Mouse (Mus musculus) heart, adult 2 months (tissue): ENCODE data around the gene Atad5. TPM values are rescaled to one million over a fixed set of nuclear protein-coding genes. Genes with fewer than 3 reads are reported as not detected.

ENCODE experiments used
- DNase-seq, 2 experiments: peaks; one replicate each; pipeline ENCODE4 v3.0.0; 2021
- H3K27ac ChIP-seq: fragments of 200-600 bp; 2 replicates; pipeline ENCODE4 v1.8.1; 2022
- H3K27me3 ChIP-seq: fragments of 200-500 bp; 2 replicates; pipeline ENCODE4 v1.6.1; 2012; ENCODE audit warnings: mild to moderate bottlenecking, low read length, inconsistent platforms, mixed read lengths; ENCODE audit not compliant: control insufficient read depth, insufficient read depth
- H3K36me3 ChIP-seq: fragments of 200-500 bp; 2 replicates; pipeline ENCODE4 v1.6.1; 2012; ENCODE audit warnings: low read length, inconsistent platforms; ENCODE audit not compliant: control insufficient read depth, insufficient read depth
- H3K4me1 ChIP-seq: fragments of 200-500 bp; 2 replicates; pipeline ENCODE4 v1.6.1; 2011; ENCODE audit warnings: low read length; ENCODE audit not compliant: control insufficient read depth, insufficient read depth
- H3K4me3 ChIP-seq: fragments of 200-600 bp; 2 replicates; pipeline ENCODE4 v1.8.1; 2022
- H3K79me2 ChIP-seq: fragments of 200-500 bp; replicated peaks from 2 replicates; pipeline ENCODE4 v1.6.1; 2012; ENCODE audit warnings: mild to moderate bottlenecking, inconsistent platforms, low read length, moderate library complexity, mixed read lengths; ENCODE audit not compliant: control insufficient read depth, insufficient read depth
- H3K9ac ChIP-seq: fragments of 200-500 bp; 2 replicates; pipeline ENCODE4 v1.6.1; 2012; ENCODE audit warnings: low read depth, mild to moderate bottlenecking, control low read depth, inconsistent platforms, low read length, mixed read lengths
- CTCF ChIP-seq: fragments of 200-600 bp; IDR thresholded peaks from 2 replicates; pipeline ENCODE4 v1.8.1; 2022; ENCODE audit warnings: antibody characterized with exemption, mild to moderate bottlenecking, moderate library complexity
- EP300 ChIP-seq: fragments of 200-500 bp; IDR thresholded peaks from 2 replicates; pipeline ENCODE4 v1.6.1; 2011; ENCODE audit warnings: low read depth, low read length, control low read depth; ENCODE audit not compliant: insufficient read depth
- POLR2A ChIP-seq: fragments of 200-500 bp; IDR thresholded peaks from 2 replicates; pipeline ENCODE4 v1.6.1; 2011; ENCODE audit warnings: mild to moderate bottlenecking, low read depth, low read length, control low read depth; ENCODE audit not compliant: insufficient read depth
- WGBS: fragments of 180-500 bp; shearing (Covaris S2); methylation state at CpG from one replicate; pipeline ENCODE4 v1.1.7; 2018; 5-methylcytosine and 5-hydroxymethylcytosine counted together
- intact Hi-C: fragments of 180-260 bp; cut with DNase I; formaldehyde crosslinking; loops from one replicate; pipeline ENCODE4 v1.15.1; 2025
- polyA plus RNA-seq: library from polyadenylated mRNA; depleted of rRNA; stranded (reverse); fragments of >200 nt; gene quantifications from 2 replicates; pipeline ENCODE4 v1.2.3, GENCODE M21; 2012
- total RNA-seq, 2 experiments: library from RNA; stranded (reverse); gene quantifications; 2 replicates each; pipeline ENCODE4 v1.2.3; 2021

Atad5 gene
- total and polyA plus RNA-seq, 3 experiments: 0.27 to 0.84 (median 0.70) TPM

DNA sequence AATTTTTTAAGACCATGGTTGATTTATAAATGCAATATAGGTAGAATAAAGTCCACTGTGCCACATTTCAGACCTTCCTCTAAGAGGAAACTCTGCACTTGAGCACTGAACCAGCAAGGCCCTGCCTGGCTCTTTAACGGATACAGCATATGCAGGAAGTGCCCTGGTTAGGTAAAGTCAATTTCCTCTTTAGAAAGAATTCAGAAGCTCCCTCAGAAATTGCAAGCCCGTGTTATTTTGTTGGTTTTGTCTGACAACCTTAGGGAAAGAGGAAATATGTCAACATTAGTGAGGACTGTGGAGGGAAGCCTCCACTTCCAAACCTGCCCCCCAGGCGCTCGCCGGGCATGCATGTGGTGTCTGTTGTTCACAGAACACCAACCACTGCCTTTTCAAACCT, 21.6 kb upstream of the Atad5 start:
- intact Hi-C loops: no loop called here
- Histone ChIP-seq H3K27ac (no peak overlapping the region), H3K27me3 (no peaks in the 10 kb centered on the region), H3K79me2 (peaks cover 3% of the 10 kb centered on the region; the same call in 1 of the 2 replicates), H3K4me3 (no peak overlapping the region), H3K36me3 (peaks cover 5% of the 10 kb centered on the region), H3K4me1 (peaks cover 5% of the 10 kb centered on the region), H3K9ac (no peak overlapping the region)
- no peak for TF ChIP-seq POLR2A
- no peak for TF ChIP-seq CTCF
- TF ChIP-seq EP300: no peak
- DNase-seq: no peak
- WGBS: 68% methylated on average over 5 of the region's 5 CpGs

DNA sequence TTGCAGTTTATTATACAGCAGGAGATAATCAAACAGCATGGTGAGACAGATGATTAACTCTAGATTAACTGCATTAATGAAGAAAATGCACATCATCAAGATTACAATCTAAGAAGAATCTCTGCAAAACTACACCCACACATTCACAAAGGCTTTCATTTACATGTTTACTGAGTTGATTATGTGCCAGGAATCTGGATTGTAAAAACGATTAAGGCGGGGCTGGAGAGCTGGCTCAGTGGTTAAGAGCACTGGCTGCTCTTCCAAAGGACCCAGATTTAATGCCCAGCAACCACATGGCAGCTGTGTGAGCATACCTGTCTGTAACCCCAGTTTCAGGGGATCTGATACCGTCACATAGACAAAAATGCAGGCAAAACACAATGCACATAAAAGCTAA, 19.4 kb upstream of the Atad5 start:
- intact Hi-C loops: no loop called here
- 52% methylated on average over 3 of the region's 3 CpGs for WGBS
- Histone ChIP-seq H3K9ac (no peak overlapping the region), H3K27ac (no peak overlapping the region), H3K79me2 (peaks cover 6% of the 10 kb centered on the region; the same call in 1 of the 2 replicates), H3K27me3 (no peaks in the 10 kb centered on the region), H3K4me3 (no peak overlapping the region), H3K36me3 (peaks cover 3% of the 10 kb centered on the region), H3K4me1 (peaks cover 5% of the 10 kb centered on the region)
- no peak for TF ChIP-seq EP300
- TF ChIP-seq CTCF: no peak
- no peak for TF ChIP-seq POLR2A
- no peak for DNase-seq

GRCm38 (mm10) chr11:80071039-80071438, 18.2 kb upstream of the Atad5 start:
- Histone ChIP-seq H3K4me1 (peaks cover 5% of the 10 kb centered on the region), H3K27me3 (no peaks in the 10 kb centered on the region), H3K79me2 (peaks cover 6% of the 10 kb centered on the region; the same call in 1 of the 2 replicates), H3K4me3 (no peak overlapping the region), H3K9ac (no peak overlapping the region), H3K27ac (no peak overlapping the region), H3K36me3 (peaks cover 3% of the 10 kb centered on the region)
- TF ChIP-seq POLR2A (no peak), CTCF (no peak), EP300 (no peak)
- WGBS: 91% methylated on average over 2 of the region's 2 CpGs
- DNase-seq: no peak
- intact Hi-C loops: no loop called here

DNA sequence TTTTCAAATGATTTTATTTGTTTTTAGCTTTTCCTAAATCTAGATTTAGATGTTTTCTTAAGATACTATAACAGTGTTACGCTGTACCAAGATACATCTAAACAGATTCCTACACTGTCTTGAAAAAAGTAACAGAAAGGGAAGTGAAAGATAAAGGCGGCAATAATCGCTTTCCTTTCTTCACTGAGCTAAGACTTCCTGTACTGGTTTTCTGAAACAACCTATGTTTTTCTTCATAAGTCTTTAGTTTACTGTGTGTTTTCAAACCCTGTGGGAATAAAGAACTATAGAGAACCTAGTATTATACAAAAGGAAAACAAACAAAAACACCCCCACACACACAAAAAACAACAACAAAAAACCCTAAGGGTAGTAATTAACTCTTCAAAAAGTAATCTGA, 16.8 kb upstream of the Atad5 start:
- 51% methylated on average over 3 of the region's 3 CpGs for WGBS
- H3K9ac ChIP-seq: no peak overlapping the region
- intact Hi-C loops: no loop called here
- H3K4me3 ChIP-seq: no peak overlapping the region
- no peak for DNase-seq
- H3K27me3 ChIP-seq: no peaks in the 10 kb centered on the region
- H3K4me1 ChIP-seq: peaks cover 5% of the 10 kb centered on the region
- peaks cover 7% of the 10 kb centered on the region; the same call in 1 of the 2 replicates for H3K79me2 ChIP-seq
- H3K27ac ChIP-seq: no peak overlapping the region
- H3K36me3 ChIP-seq: peaks cover 3% of the 10 kb centered on the region
- TF ChIP-seq CTCF (no peak), EP300 (no peak), POLR2A (no peak)

DNA sequence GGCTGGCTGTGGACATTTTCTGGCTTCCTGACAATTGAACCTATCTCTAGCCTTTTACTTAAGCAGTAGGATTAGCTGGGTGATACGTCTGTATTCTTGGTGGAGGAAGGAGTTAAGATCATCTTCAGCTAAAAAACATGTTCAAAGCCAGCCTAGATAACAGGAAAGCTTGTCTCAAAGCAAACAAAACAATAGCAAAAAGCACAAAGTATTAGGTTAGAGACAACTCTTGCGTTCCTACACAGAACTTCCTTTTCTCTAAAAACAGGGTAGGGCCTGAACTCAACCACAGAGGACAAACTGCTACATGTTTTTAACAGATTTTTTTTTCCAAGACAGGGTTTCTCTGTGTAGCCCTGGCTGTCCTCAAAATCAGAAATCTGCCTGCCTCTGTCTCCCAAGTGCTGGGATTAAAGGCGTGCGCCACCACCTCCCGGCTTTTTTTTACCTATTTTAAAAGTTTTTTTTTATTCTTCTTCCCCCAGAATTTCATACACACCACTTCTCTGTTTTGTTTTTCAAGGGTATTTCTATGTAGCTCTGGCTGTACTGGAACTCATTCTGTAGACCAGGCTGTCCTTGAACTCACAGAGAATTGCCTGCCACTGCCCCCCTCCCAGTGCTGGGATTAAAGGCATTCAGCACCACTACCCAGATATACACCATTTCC, 13.5 kb upstream of the Atad5 start:
- 86% methylated on average over 5 of the region's 5 CpGs for WGBS
- Histone ChIP-seq H3K79me2 (peaks cover 9% of the 10 kb centered on the region; the same call in 1 of the 2 replicates), H3K4me3 (no peak overlapping the region), H3K9ac (no peak overlapping the region), H3K4me1 (peaks cover 4% of the 10 kb centered on the region), H3K36me3 (peaks cover 7% of the 10 kb centered on the region), H3K27me3 (no peaks in the 10 kb centered on the region), H3K27ac (no peak overlapping the region)
- intact Hi-C loops: no loop called here
- DNase-seq: no peak
- no peak for TF ChIP-seq EP300
- TF ChIP-seq CTCF: no peak

GRCm38 (mm10) chr11:80077784-80078545, 11.2 kb upstream of the Atad5 start:
- Histone ChIP-seq H3K27me3 (no peaks in the 10 kb centered on the region), H3K27ac (no peak overlapping the region), H3K4me1 (peaks cover 6% of the 10 kb centered on the region), H3K36me3 (peaks cover 7% of the 10 kb centered on the region), H3K9ac (no peak overlapping the region), H3K79me2 (peaks cover 6% of the 10 kb centered on the region; the same call in 1 of the 2 replicates), H3K4me3 (no peak overlapping the region)
- DNase-seq: no peak
- TF ChIP-seq EP300: no peak
- no peak for TF ChIP-seq CTCF
- no peak for TF ChIP-seq POLR2A
- 73% methylated on average over 14 of the region's 14 CpGs for WGBS
- intact Hi-C loops: no loop called here
